Mouse (Mus musculus) liver, embryonic 14.5 days (tissue): ENCODE measurements at regions not wholly inside any gene's neighbourhood (a gene's known extent, or its start where the extent isn't known, plus 50 kb on each side); places are given as distances from the start of the nearest gene placed in this dataset.

Source experiments
- CTCF ChIP-seq: IDR thresholded peaks from 2 replicates; pipeline ENCODE4 v1.5.1; 2016; ENCODE audit warnings: antibody characterized with exemption, low read depth, control low read depth
- EP300 ChIP-seq: IDR thresholded peaks from 2 replicates; pipeline ENCODE4 v1.6.1; 2016; ENCODE audit warnings: antibody characterized with exemption, low read depth

DNA sequence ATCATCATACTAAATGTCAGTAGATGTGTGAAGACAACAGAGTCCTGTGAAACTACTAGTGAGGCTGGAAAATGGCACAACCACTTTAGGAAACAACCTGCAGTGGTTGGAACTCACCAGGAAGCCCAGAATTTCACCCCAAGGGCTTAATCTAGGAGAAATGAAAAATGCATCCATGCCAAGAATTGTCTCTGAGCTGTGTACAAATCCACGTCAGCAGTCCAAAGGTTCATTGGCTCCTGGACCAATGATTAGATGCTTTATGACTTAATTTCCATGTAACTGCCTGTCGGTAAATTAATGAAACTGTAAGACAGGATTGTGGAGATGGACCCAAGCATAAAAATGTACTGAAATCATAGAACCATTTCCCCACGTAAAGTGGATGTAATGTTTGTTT lies 82.7 kb downstream of the Enkur start:
- TF ChIP-seq EP300: no peak
- no peak for TF ChIP-seq CTCF
